Mouse (Mus musculus): ENCODE data around the gene Fbrsl1.

DNA sequence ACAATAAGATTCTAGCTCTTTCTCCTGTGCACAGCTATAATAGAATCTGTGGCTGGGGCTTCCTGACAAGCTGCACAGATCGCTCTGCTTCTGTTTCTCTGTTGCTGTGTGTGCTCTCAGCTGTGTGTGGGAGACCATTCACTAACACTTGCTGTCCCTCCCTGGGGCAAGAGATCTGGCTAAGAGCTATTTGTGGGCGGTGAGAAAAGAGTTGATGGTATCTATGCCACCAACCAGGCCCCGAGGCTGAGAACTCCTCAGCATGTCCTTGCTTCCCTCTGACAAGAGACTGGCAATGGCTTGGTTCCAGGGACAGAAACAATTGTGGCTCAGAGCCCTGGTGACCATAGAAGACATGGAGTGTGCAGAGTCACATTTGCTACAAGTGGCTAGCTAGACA lies 10.6 kb upstream of the Fbrsl1 start:
- TF ChIP-seq MAFK (IDR thresholded peaks at IDR 0.05; ENCODE audit: insufficient read depth, low read depth, low read length) (no peak), ZNF384 (IDR thresholded peaks at IDR 0.05; ENCODE audit: low read depth, low read length) (no peak)
